Mouse (Mus musculus) myocyte (in vitro differentiated cells): ENCODE data around the gene Sptbn4. TPM values are rescaled to one million over a fixed set of nuclear protein-coding genes. Genes with fewer than 3 reads are reported as not detected.

Source experiments
- H3K27me3 ChIP-seq: one replicate; pipeline ENCODE4 v1.6.1; 2011; ENCODE audit not compliant: control insufficient read depth, insufficient read depth, insufficient read length
- H3K36me3 ChIP-seq: one replicate; pipeline ENCODE4 v1.6.1; 2011; ENCODE audit not compliant: control insufficient read depth, insufficient read depth
- H3K4me2 ChIP-seq: one replicate; pipeline ENCODE4 v1.6.1; 2011; ENCODE audit warnings: low read depth, control low read depth
- H3K4me3 ChIP-seq: one replicate; pipeline ENCODE4 v1.5.1; 2011; ENCODE audit warnings: mild to moderate bottlenecking, control low read depth, moderate library complexity
- H3K79me2 ChIP-seq: one replicate; pipeline ENCODE4 v1.6.1; 2011; ENCODE audit not compliant: control insufficient read depth, insufficient read depth
- H3ac ChIP-seq: one replicate; pipeline ENCODE4 v1.6.1; 2011; ENCODE audit not compliant: control insufficient read depth, insufficient read length
- CEBPB ChIP-seq: IDR thresholded peaks from 2 replicates; pipeline ENCODE4 v1.6.1; 2011; ENCODE audit warnings: mild to moderate bottlenecking, moderate library complexity; ENCODE audit not compliant: poor library complexity, insufficient read depth, severe bottlenecking
- E2F4 ChIP-seq: IDR thresholded peaks from one replicate; pipeline ENCODE4 v1.6.1; 2011; ENCODE audit warnings: mild to moderate bottlenecking, control low read depth, moderate library complexity; ENCODE audit not compliant: insufficient read depth
- MAX ChIP-seq: IDR thresholded peaks from one replicate; pipeline ENCODE4 v1.6.1; 2011; ENCODE audit warnings: low read depth, mild to moderate bottlenecking, control low read depth
- MYOD1 ChIP-seq, 3 experiments: IDR thresholded peaks; one replicate each; pipeline ENCODE4 v1.6.1; 2011; ENCODE audit warnings: control low read depth in 2 of 3, low read depth in 2 of 3, mild to moderate bottlenecking in 2 of 3, moderate library complexity in 1 of 3; ENCODE audit not compliant: insufficient read length in 2 of 3, control insufficient read depth in 1 of 3
- MYOG ChIP-seq, 3 experiments: IDR thresholded peaks; one replicate each; pipeline ENCODE4 v1.6.1; 2011; ENCODE audit warnings: control low read depth in 2 of 3, low read depth in 2 of 3, mild to moderate bottlenecking in 2 of 3; ENCODE audit not compliant: insufficient read length in 2 of 3, control insufficient read depth in 1 of 3, insufficient read depth in 1 of 3
- POLR2A ChIP-seq: IDR thresholded peaks from one replicate; pipeline ENCODE4 v1.6.1; 2011; ENCODE audit warnings: low read depth, mild to moderate bottlenecking, control low read depth, moderate library complexity; ENCODE audit not compliant: insufficient read length
- POLR2AphosphoS2 ChIP-seq: IDR thresholded peaks from one replicate; pipeline ENCODE4 v1.6.1; 2011; ENCODE audit warnings: low read depth, control low read depth; ENCODE audit not compliant: insufficient read length
- REST ChIP-seq: IDR thresholded peaks from one replicate; pipeline ENCODE4 v1.6.1; 2011; ENCODE audit warnings: mild to moderate bottlenecking, control low read depth, moderate library complexity; ENCODE audit not compliant: insufficient read depth, insufficient read length
- SRF ChIP-seq: IDR thresholded peaks from one replicate; pipeline ENCODE4 v1.6.1; 2011; ENCODE audit warnings: low read depth; ENCODE audit not compliant: control insufficient read depth, insufficient read length
- TCF12 ChIP-seq: IDR thresholded peaks from one replicate; pipeline ENCODE4 v1.6.1; 2011; ENCODE audit warnings: mild to moderate bottlenecking, control low read depth; ENCODE audit not compliant: poor library complexity, insufficient read depth, severe bottlenecking
- TCF3 ChIP-seq: IDR thresholded peaks from one replicate; pipeline ENCODE4 v1.6.1; 2011; ENCODE audit warnings: low read depth, control low read depth; ENCODE audit not compliant: insufficient read length
- USF1 ChIP-seq: IDR thresholded peaks from one replicate; pipeline ENCODE4 v1.6.1; 2011; ENCODE audit warnings: low read depth, mild to moderate bottlenecking, control low read depth, moderate library complexity
- polyA plus RNA-seq: library from polyadenylated mRNA; unstranded; fragments of >200 nt; fragmentation: generic; extraction: Trizol; gene quantifications from one replicate; pipeline ENCODE4 v1.2.1, GENCODE M21; 2012; ENCODE audit warnings: missing spikeins

The Sptbn4 gene
- polyA plus RNA-seq, 1 experiment, result 0.17 TPM

DNA sequence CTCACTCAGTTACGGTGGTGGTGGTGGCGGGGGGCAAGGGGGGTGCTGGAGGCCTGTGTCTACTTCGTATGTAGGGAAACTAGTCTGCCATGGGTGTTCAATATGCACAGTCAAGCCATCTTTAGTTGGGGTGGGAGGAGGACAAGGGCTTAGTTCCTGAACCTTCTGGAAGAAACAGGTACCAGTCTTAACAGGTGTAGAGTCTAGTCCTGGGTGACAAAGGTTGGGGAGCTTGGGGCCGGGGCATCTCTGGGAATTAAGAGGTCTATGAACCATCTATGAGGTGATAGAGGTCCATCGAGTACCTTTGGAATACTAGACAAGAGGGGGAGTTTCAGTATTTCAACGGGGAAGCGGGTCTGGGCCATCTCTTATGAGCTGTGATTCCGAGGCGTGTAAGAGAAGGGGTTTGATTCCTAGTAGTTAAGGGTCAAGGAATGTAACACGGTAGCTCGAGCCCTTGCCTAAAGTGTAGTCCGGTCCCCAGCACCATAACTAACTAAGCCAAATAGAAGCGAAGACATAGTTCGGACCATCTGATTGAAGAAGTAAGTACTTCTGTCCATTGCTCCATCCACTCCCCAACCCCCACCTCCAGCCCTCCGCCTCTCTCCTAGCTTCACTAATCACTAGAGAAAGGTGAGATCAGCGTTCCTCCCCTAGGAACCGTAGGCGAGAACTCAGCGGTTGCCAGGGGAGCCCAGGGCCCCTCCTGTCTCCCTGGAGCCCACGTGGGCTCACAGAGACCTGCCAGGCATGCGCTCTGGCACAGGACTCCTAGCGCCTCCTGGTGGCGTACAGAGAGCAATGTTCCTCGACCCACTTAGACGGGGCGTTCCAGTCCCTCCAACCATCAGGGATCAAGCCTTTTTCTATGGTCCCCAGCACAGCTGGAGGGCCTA is 50.2 kb downstream of the Sptbn4 start:
- no peak overlapping the region for H3K4me2 ChIP-seq
- no peak overlapping the region for H3K4me3 ChIP-seq
- H3K27me3 ChIP-seq, result peaks cover 31% of the 10 kb centered on the region
- no peaks in the 10 kb centered on the region for H3K36me3 ChIP-seq
- H3K79me2 ChIP-seq, result no peaks in the 10 kb centered on the region
- H3ac ChIP-seq, result no peak overlapping the region
- no peak for TF ChIP-seq POLR2A
- no peak for TF ChIP-seq USF1
- TF ChIP-seq TCF3, result no peak
- no peak for TF ChIP-seq POLR2AphosphoS2
- TF ChIP-seq MYOG (IDR thresholded peaks at IDR 0.05; ENCODE audit: control insufficient read depth in 1 of 3, insufficient read depth in 1 of 3, insufficient read length in 2 of 3, low read depth in 2 of 3), result no peak
- no peak for TF ChIP-seq MAX
- no peak for TF ChIP-seq E2F4
- no peak for TF ChIP-seq TCF12

DNA sequence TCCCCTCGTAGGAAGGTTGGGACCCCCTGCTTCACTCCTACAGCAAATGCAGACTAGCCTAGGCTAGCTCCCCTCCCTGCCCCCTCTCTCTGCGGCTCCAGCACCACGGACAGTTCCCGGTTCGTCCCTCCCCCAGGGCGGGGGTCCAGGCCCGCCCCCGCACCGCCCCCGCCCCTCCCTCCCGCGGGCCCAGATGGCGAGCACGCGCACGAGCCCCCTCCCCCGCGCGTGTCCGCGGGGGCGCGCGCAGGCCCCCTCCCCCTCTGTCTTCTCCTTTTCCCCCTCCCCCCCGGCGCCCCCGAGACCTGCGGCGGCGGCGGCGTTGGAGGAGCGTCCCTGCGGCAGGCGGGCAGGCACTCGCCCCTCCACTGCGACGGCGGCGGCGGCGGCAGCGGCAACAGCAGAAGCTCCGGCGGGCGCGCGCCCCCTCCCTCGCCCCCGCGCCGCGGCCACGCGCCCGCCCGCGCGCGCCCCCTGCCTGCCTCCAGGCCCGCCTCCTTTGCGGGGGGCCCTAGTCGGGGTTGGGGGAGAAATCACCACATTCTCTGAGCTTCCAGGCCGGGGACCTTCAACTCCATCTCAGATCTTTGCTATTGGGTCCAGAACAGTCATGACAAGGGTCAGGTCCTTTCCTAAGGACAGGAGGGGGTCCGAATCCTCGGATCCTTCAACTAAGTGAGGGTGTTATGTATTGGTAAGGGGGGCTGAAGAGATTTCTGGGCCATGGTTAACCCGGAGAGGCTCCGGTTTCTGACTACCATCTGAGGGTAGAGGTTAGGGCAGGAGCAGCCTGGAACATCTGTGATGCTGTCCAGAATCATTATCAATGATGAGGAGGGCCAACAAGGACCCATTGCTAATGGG is 51.1 kb downstream of the Sptbn4 start:
- no peak overlapping the region for H3K4me3 ChIP-seq
- TF ChIP-seq POLR2A (no peak), E2F4 (no peak), MAX (no peak), CEBPB (no peak), REST (peak; percentile 93)
- H3K36me3 ChIP-seq, result no peaks in the 10 kb centered on the region
- no peak overlapping the region for H3K4me2 ChIP-seq
- no peak overlapping the region for H3ac ChIP-seq
- no peaks in the 10 kb centered on the region for H3K79me2 ChIP-seq
- peaks cover 35% of the 10 kb centered on the region for H3K27me3 ChIP-seq

DNA sequence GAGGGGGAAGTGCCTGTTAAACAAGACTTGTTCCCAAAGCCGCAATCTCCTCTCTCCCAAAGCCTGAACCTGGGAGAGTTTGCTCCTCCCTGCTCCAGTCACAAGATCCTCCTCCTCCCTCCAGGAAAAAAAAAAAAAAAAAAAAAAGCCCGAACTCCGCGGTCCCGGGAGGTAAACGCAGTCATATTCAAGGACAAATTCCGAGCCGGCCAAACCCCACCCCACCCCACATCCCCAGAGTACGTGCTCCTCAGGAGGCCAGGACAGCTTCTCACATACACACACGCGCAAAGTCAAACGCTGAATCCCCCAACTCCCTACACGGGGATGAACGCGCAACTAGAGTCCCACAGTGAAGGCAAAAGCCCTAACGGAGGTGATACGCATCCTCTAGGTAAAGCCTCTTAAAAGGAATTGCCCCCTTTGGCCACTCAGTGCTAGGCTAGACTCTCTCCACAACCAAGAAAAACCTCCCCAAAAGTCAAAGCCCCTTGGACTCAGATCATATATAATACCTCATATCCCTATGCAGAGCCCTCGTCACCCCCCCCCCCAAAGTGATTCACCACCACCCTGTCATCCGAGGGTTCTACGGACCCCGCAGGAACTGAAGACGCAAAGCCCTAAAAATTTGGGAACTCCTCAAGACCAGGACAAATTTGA is 51.8 kb downstream of the Sptbn4 start:
- H3K4me3 ChIP-seq, result no peak overlapping the region
- no peaks in the 10 kb centered on the region for H3K36me3 ChIP-seq
- H3K79me2 ChIP-seq, result no peaks in the 10 kb centered on the region
- H3K4me2 ChIP-seq, result no peak overlapping the region
- H3K27me3 ChIP-seq, result peaks cover 42% of the 10 kb centered on the region
- TF ChIP-seq SRF (no peak), TCF3 (no peak), E2F4 (no peak)
- H3ac ChIP-seq, result no peak overlapping the region

DNA sequence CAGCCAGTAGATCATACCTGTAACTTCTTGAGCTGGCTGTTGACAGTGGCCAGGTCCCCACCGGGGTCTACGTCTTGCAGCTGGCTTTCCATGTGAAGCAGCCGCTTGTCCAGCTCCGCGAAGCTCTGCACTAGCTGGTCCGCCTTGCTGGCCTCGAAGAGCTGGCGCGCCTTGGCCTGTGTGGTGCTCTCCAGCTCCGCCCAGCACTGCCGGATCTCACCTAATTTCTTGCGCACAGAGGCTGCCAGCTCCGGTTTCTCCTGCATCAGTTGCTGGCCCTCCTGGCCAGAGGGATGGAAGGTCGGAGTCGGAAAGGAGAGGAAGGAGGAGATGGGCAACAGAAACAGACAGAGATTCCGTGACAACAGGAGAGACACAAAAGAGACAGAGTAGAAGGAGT is 56.1 kb downstream of the Sptbn4 start:
- Histone ChIP-seq H3K4me2 (no peak overlapping the region), H3K36me3 (no peaks in the 10 kb centered on the region), H3ac (no peak overlapping the region), H3K4me3 (no peak overlapping the region), H3K27me3 (peaks cover 28% of the 10 kb centered on the region), H3K79me2 (no peaks in the 10 kb centered on the region)
- no peak for TF ChIP-seq MAX
- TF ChIP-seq MYOD1 (IDR thresholded peaks at IDR 0.05; ENCODE audit: control insufficient read depth in 1 of 3, insufficient read length in 2 of 3, low read depth in 2 of 3), result no peak
- no peak for TF ChIP-seq USF1

DNA sequence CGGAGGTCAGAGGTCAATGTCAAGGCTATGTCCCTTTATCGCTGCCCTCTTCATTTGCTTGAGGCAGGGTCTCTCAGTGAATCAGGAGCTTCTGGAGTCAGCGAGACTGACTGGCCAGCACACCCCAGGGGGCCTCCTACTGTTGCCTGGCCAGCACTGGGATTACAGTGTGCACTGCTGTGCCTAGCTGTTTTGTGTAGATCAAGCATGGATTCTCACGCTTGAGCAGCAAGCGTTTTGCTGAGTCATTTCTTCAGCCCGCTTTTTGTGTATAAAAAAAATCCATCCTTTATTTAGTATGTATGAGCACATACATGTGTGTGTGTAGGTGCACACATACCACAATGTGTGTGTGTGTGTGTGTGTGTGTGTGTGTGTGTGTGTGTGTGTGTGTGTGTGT is 58.3 kb downstream of the Sptbn4 start:
- TF ChIP-seq CEBPB (no peak), POLR2A (no peak), MAX (no peak), MYOD1 (IDR thresholded peaks at IDR 0.05; ENCODE audit: control insufficient read depth in 1 of 3, insufficient read length in 2 of 3, low read depth in 2 of 3) (no peak), TCF12 (no peak)
- Histone ChIP-seq H3K27me3 (peaks cover 13% of the 10 kb centered on the region), H3K79me2 (no peaks in the 10 kb centered on the region), H3K4me2 (no peak overlapping the region), H3K36me3 (no peaks in the 10 kb centered on the region), H3ac (no peak overlapping the region), H3K4me3 (no peak overlapping the region)
